Mouse (Mus musculus) heart, adult 8-10 months (tissue): ENCODE data around the gene Olfr1222. TPM values are rescaled to one million over a fixed set of nuclear protein-coding genes. Genes with fewer than 3 reads are reported as not detected.
"Not testable (repeated sequence)": the region's sequence is repeated elsewhere in the genome, so short reads cannot be mapped to it uniquely, and the experiment has no call there.

Source experiments
- DNase-seq: peaks from one replicate; pipeline ENCODE4 v3.0.0; 2022; ENCODE audit warnings: low spot score
- total RNA-seq, 4 experiments: library from RNA; stranded (reverse); gene quantifications; 2 replicates each; pipeline ENCODE4 v1.2.4; 2022

The Olfr1222 gene
- total RNA-seq = not detected

DNA sequence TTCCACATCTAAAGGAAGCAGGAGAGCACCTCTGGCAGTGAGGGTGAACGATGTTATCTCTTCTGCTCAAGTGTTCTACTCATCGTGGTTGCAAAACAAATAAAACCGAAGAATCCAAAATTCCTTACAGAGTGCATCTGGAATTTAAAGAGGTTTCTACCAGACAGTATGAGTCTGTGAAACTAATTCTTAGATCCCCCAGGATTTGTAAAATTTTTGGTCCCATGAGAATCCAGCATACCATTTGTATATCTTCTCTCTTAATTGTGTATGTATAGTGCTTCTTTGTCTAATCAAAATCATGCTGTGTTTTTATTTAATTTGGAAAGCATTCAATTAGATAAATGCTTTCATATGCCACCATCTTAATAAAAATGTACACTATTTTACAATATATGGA is at the start of gene Olfr1222:
Gene Olfr1222 (minus strand): TSS at position 101 of the 400 bp plus-strand sequence.
- no peak for DNase-seq

DNA sequence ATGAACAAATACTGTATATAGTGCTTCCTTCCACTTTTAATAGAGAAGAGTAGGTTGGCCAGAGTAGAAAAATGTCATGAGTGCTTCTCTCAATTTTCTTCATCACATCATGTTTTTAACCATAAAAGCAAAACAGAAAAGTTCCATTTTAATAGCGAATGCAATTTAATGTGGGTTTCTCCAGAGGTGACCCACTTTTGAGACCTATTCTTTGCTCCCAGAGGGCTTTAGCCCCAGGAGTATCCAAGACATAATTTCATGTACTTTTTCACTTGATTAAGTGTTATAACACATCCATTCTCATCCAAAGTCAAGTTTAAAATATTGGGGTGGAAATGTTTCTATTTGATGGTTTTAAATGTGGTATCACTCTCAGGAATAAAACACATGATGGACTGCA is 41.7 kb upstream of the Olfr1222 start, which contains the start of gene Olfr1225:
Gene Olfr1225 (minus strand): TSS at position 101 of the 400 bp plus-strand sequence.
- DNase-seq = no peak

DNA sequence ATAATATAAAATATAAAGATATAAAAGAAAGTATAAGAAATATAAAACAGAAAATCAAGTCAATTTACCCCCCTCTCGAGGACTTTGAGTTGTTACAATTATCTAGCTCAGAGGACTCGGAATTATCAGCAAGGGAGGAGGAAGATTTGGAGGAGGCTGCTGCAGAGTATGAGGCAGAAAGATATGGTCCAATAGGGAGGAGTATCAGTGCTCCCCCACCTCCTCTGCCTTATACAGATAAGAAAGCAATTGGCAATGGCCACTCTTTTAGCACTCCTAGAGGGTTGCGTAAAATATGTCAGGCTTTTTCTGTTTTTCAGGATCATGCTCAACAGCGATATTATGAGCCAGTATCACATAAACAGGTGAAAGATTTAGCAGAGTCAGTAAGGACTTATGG is 31.9 kb upstream of the Olfr1222 start:
- not testable (repeated sequence) for DNase-seq

DNA sequence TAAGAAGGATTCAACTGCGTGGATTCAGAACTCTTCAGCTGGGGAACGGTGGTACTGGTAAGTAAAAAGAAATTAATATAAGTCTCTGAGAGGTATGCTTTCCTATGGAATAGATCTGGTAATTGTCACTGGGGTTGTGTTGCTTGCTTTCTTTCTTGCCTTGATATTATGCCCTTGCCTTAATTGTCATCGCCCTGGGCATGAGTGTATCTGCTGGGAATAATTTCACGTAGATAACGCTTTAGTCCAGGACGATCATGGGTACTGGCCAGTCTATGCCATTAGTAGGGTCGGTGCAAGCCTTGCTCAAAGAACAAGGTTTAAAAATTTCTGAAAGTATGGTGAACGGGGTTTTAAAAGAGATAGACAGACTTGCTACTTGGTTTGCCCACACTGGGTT is 31.1 kb upstream of the Olfr1222 start, which contains the start of gene Olfr1224-ps1:
Gene Olfr1224-ps1 (minus strand): TSS at position 101 of the 400 bp plus-strand sequence.
- not testable (repeated sequence) for DNase-seq

DNA sequence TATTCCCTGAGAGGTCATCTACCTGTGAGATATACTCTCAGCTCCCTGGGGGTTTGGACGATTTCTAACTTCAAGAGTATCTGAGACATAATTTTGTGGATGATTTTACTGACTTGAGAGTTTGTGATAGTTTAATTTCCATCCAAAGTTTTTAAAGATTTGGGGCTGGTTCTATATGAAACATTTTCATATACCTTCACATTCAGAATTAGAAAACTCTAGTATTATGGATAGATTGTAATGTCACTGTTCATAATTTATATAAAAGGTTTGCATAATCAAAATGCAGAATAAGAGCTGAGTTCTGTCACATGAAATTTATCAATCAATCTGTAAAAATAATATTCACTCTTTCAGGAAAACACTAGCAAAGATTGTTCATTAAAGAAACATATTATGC is 18.6 kb upstream of the Olfr1222 start, which contains the start of gene Olfr1223:
Gene Olfr1223 (minus strand): TSS at position 101 of the 400 bp plus-strand sequence.
- DNase-seq = no peak

DNA sequence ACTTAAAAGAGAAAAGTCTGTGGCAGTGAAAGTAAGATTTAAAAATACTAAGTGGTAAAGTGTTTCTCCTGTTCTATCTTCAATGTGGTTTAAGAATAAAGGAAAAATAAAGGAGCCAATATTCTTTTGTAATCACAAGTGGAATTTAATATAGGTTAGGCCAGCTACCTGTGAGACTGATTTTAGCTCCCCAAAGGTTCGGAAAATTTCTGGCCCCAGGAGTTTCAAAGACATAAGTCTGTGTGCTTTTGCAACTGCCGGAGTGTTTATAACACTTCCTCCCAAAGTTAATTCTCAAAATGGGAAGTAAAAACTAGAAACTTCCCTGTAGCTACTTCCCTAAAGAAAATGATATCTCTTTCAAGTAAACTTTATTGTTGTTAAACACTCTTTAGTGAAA is 15.7 kb downstream of the Olfr1222 start, which contains the start of gene Olfr1221:
Gene Olfr1221 (minus strand): TSS at position 101 of the 400 bp plus-strand sequence.
- no peak for DNase-seq

DNA sequence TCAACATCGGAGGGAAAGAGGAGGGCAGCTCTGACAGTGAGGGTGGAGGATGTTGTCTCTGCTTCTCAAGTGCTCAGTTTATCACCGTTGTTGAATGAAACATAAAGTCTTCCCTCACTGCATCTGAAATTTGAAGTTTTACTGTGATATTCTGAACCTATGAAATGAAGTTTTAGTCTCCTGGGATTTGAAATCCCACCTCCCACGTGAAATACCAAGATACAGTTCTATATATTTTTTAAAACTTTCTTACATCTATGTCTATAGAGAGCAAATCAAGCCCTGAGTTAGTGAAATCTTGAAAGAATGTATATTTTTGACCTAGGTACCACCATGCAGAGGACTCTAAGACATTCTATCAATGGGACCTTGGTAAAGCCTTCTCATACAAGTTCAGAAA is 26.1 kb downstream of the Olfr1222 start, which contains the start of gene Olfr1220:
Gene Olfr1220 (minus strand): TSS at position 101 of the 400 bp plus-strand sequence.
- no peak for DNase-seq

DNA sequence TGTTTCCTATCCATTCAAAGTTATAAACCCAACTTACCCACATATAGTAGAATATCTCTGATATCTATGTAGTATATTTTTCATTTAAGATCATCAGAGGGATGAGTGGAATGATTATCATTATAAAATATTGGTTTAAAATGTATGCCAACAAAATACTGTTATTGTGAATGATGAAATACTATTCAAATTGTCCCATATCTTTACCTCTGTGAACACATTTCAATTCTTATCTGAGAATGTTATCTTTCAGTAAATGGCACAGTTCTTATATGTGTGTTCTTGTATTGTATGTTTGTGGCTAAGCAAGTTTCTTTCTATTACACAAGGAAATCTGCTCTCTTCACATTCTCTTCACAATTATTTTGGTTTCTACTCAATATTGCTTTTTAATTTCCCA is 27.2 kb downstream of the Olfr1222 start:
- no peak for DNase-seq

DNA sequence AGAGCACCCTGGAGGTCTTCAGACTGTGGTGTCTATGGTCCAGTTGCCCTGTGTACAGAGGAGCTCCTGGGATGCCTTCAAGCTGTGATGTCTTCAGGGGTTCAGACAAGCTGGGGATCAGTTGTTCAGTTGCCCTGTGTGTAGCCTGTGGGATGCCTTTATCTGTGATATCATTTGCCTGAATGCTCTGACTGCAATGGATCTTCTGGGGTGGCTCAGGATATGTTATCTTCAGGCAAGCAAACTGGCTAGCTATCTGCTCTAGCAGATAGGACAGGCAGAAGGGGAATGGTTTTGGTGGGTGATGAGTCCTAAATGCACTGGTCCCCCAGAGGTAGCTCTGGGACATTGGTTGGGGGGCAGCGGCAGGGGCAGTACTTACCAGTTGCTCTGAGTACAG is 39.0 kb downstream of the Olfr1222 start:
- no peak for DNase-seq

DNA sequence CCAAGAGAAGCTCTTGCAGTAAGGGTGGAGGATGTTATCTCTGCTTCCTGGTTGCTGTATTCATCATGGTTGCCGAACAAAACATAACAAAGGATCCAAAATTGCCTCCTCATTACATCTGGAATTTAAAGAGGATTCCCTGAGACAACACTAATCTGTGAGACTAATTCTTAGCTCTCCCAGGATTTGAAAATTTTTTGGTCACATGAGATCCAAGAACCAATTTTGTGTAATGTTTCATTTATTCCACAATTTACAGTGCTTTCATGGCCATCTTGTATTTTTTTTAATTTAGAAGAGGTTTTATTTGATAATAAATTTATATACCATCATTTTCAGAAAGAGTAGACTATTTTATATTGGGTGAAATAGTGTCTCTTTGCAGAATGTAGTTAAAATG is 49.4 kb downstream of the Olfr1222 start, which contains the start of gene Olfr1219:
Gene Olfr1219 (minus strand): TSS at position 101 of the 400 bp plus-strand sequence.
- DNase-seq = no peak

DNA sequence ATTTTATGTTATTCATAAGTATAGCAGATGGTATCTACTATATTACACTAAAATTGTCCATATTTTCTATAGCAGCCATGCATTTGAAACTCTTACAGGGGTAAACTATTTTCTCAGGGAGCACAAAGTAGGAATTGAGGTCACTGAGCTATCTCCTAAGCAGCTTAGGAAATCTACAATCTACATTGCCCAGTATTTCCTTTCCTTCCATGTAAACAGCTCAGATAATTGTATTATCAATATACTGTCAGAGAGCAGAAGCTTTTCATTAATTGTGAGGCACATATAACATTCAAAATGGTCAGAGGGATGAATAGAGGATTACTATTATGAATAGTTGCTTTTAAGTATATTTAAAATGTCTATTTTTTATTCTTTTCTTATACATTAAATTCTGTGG is 51.4 kb downstream of the Olfr1222 start:
- DNase-seq = no peak

Other genes starting within 250 kb of the Olfr1222 start
- gene Olfr1208, start 230.7 kb downstream of the Olfr1222 start, total RNA-seq = not detected
- gene Olfr1209, start 217.9 kb downstream of the Olfr1222 start, total RNA-seq = not detected
- not detected for gene Olfr1211, start 194.9 kb downstream of the Olfr1222 start, total RNA-seq
- not detected for gene Olfr1212, start 179.1 kb downstream of the Olfr1222 start, total RNA-seq
- not detected for gene Gm13762, start 152.8 kb downstream of the Olfr1222 start, total RNA-seq
- not detected for gene Olfr1214, start 140.4 kb downstream of the Olfr1222 start, total RNA-seq
- gene Olfr1215, start 126.1 kb downstream of the Olfr1222 start, total RNA-seq = not detected
- not detected for gene Olfr1216, start 114.7 kb downstream of the Olfr1222 start, total RNA-seq
- not detected for gene Olfr1217, start 101.0 kb downstream of the Olfr1222 start, total RNA-seq
- not detected for gene Olfr1218, start 71.9 kb downstream of the Olfr1222 start, total RNA-seq
- not detected for gene Olfr1219, start 49.5 kb downstream of the Olfr1222 start, total RNA-seq
- not detected for gene Olfr1220, start 26.2 kb downstream of the Olfr1222 start, total RNA-seq
- gene Olfr1221, start 15.8 kb downstream of the Olfr1222 start, total RNA-seq = not detected
- gene Olfr1223, start 18.5 kb upstream of the Olfr1222 start, total RNA-seq = not detected
- not detected for gene Olfr1224-ps1, start 31.0 kb upstream of the Olfr1222 start, total RNA-seq
- gene Olfr1225, start 41.6 kb upstream of the Olfr1222 start, total RNA-seq = not detected
- not detected for gene Olfr1226, start 67.0 kb upstream of the Olfr1222 start, total RNA-seq
- not detected for gene Olfr1228, start 121.0 kb upstream of the Olfr1222 start, total RNA-seq
- gene Olfr1229, start 155.0 kb upstream of the Olfr1222 start, total RNA-seq = not detected
- not detected for gene Olfr1230, start 164.2 kb upstream of the Olfr1222 start, total RNA-seq
- gene Olfr1231, start 174.0 kb upstream of the Olfr1222 start, total RNA-seq = not detected
- not detected for gene Olfr1232, start 196.6 kb upstream of the Olfr1222 start, total RNA-seq
- not detected for gene Olfr1233, start 209.3 kb upstream of the Olfr1222 start, total RNA-seq
- gene Olfr1234, start 231.8 kb upstream of the Olfr1222 start, total RNA-seq = not detected